Mouse (Mus musculus) erythroblast, embryonic 14.5 days (primary cell): ENCODE results near the gene Prpf40b.

Experiments
- GATA1 ChIP-seq: IDR thresholded peaks from 2 replicates; pipeline ENCODE4 v1.6.1; 2012; ENCODE audit warnings: low read length, inconsistent platforms, mixed read lengths
- TAL1 ChIP-seq: IDR thresholded peaks from 3 replicates; pipeline ENCODE4 v1.6.1; 2012; ENCODE audit warnings: low read length, inconsistent platforms, mixed read lengths

DNA sequence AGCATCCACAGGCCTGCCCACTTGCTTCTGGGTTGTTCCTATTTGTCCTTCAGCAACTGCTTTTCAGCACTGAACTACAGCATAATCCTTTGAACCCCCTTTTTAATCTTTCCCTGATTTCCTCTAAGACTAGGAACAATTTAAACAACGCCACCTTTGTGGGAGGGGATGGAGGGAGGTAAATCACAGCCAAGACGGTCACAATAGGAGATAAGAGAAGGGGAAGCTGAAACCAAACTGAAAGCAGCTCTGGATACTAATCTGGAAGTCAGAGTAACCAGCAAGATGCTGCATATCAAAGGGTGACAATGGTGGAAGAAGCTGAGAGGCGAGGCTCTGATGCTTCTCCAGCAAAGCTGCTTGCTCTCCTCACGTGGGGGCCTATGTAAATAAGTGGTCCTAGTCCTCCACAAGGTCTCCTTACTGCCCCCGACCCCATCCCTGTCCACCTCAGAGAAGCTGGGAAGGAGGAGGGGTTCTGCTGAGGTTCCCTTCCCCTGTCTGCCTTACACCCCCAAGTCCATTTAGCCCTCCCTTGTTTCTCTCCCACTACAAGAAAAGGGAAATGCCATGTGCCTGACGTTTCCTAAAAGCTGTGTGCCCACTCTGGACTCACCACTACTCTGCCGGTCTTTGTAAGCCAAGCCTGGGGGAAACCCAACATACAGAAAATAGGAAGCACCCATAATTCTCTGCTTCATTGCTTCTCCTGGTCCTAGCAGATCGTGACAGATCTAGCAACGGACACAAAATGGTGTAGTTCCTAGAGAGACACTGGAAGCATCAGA lies 47.5 kb downstream of the Prpf40b start:
- TF ChIP-seq GATA1, result no peak
- no peak for TF ChIP-seq TAL1
